Mouse (Mus musculus): Measurements from ENCODE around the gene Bdh1.
"Not testable (repeated sequence)": the region's sequence is repeated elsewhere in the genome, so short reads cannot be mapped to it uniquely, and the experiment has no call there.

The Bdh1 gene

GRCm38 (mm10) chr16:31464953-31465352, 42.9 kb downstream of the Bdh1 start:
- no peak for DNase-seq (ENCODE audit: low spot score in 2 of 2)

- DNase-seq (ENCODE audit: low spot score in 2 of 2), result peak; percentile 58 to 61
Measured at GRCm38 (mm10) chr16:31465630-31466029, 43.5 kb downstream of the Bdh1 start.

GRCm38 (mm10) chr16:31466106-31466505, 44.0 kb downstream of the Bdh1 start:
- no peak for DNase-seq (ENCODE audit: low spot score in 2 of 2)

GRCm38 (mm10) chr16:31470819-31471218, 48.7 kb downstream of the Bdh1 start:
- DNase-seq (ENCODE audit: low spot score in 2 of 2), result not testable (repeated sequence)

- DNase-seq (ENCODE audit: low spot score in 2 of 2), result no peak
Measured at GRCm38 (mm10) chr16:31471994-31472393, 49.9 kb downstream of the Bdh1 start.

GRCm38 (mm10) chr16:31473226-31473625, 51.1 kb downstream of the Bdh1 start:
- DNase-seq (ENCODE audit: low spot score in 2 of 2), result no peak

GRCm38 (mm10) chr16:31475123-31475968, 53.3 kb downstream of the Bdh1 start:
- no peak for DNase-seq (ENCODE audit: low spot score in 2 of 2)

GRCm38 (mm10) chr16:31476872-31477603, 55.0 kb downstream of the Bdh1 start:
- DNase-seq (ENCODE audit: low spot score in 2 of 2), result no peak

GRCm38 (mm10) chr16:31485336-31485735, 63.3 kb downstream of the Bdh1 start:
- no peak for DNase-seq (ENCODE audit: low spot score in 2 of 2)

GRCm38 (mm10) chr16:31487266-31487665, 65.2 kb downstream of the Bdh1 start:
- DNase-seq (ENCODE audit: low spot score in 2 of 2), result no peak

GRCm38 (mm10) chr16:31489096-31489495, 67.0 kb downstream of the Bdh1 start:
- no peak for DNase-seq (ENCODE audit: low spot score in 2 of 2)

GRCm38 (mm10) chr16:31490967-31491366, 68.9 kb downstream of the Bdh1 start:
- DNase-seq (ENCODE audit: low spot score in 2 of 2), result no peak

GRCm38 (mm10) chr16:31492921-31493549, 71.0 kb downstream of the Bdh1 start:
- DNase-seq (ENCODE audit: low spot score in 2 of 2), result no peak

- DNase-seq (ENCODE audit: low spot score in 2 of 2), result no peak
Measured at GRCm38 (mm10) chr16:31493550-31493965, 71.5 kb downstream of the Bdh1 start.

GRCm38 (mm10) chr16:31493991-31494390, 71.9 kb downstream of the Bdh1 start:
- DNase-seq (ENCODE audit: low spot score in 2 of 2), result no peak

- DNase-seq (ENCODE audit: low spot score in 2 of 2), result no peak
Measured at GRCm38 (mm10) chr16:31495356-31495755, 73.3 kb downstream of the Bdh1 start.

- no peak for DNase-seq (ENCODE audit: low spot score in 2 of 2)
Measured at GRCm38 (mm10) chr16:31495769-31496168, 73.7 kb downstream of the Bdh1 start.

- no peak for DNase-seq (ENCODE audit: low spot score in 2 of 2)
Measured at GRCm38 (mm10) chr16:31498336-31498735, 76.3 kb downstream of the Bdh1 start.

GRCm38 (mm10) chr16:31499021-31499420, 76.9 kb downstream of the Bdh1 start:
- no peak for DNase-seq (ENCODE audit: low spot score in 2 of 2)

GRCm38 (mm10) chr16:31499681-31500310, 77.7 kb downstream of the Bdh1 start:
- peak; percentile 48 to 53 for DNase-seq (ENCODE audit: low spot score in 2 of 2)

- DNase-seq (ENCODE audit: low spot score in 2 of 2), result no peak
Measured at GRCm38 (mm10) chr16:31500532-31500931, 78.5 kb downstream of the Bdh1 start.

Measured in frontal cortex, postnatal 10 days (tissue).